Mouse (Mus musculus): ENCODE data around the gene Nkd1.

Nkd1 gene

GRCm38 (mm10) chr8:88610271-88610670 lies 89.1 kb downstream of the Nkd1 start:
- DNase-seq (ENCODE audit: low read depth, low spot score): no peak

- no peak for DNase-seq (ENCODE audit: low read depth, low spot score)
These were observed 93.8 kb downstream of the Nkd1 start for GRCm38 (mm10) chr8:88614981-88615380.

GRCm38 (mm10) chr8:88618612-88619011 lies 97.5 kb downstream of the Nkd1 start:
- no peak for DNase-seq (ENCODE audit: low read depth, low spot score)

- no peak for DNase-seq (ENCODE audit: low read depth, low spot score)
These were observed 98.4 kb downstream of the Nkd1 start for GRCm38 (mm10) chr8:88619513-88619912.

GRCm38 (mm10) chr8:88620931-88621330 lies 99.8 kb downstream of the Nkd1 start:
- no peak for DNase-seq (ENCODE audit: low read depth, low spot score)

GRCm38 (mm10) chr8:88621408-88621807 lies 100.3 kb downstream of the Nkd1 start:
- DNase-seq (ENCODE audit: low read depth, low spot score): no peak

GRCm38 (mm10) chr8:88623351-88623750 lies 102.2 kb downstream of the Nkd1 start:
- DNase-seq (ENCODE audit: low read depth, low spot score): no peak

GRCm38 (mm10) chr8:88624276-88624675 lies 103.1 kb downstream of the Nkd1 start:
- no peak for DNase-seq (ENCODE audit: low read depth, low spot score)

- no peak for DNase-seq (ENCODE audit: low read depth, low spot score)
These were observed 105.3 kb downstream of the Nkd1 start for GRCm38 (mm10) chr8:88626433-88626832.

- no peak for DNase-seq (ENCODE audit: low read depth, low spot score)
These were observed 105.7 kb downstream of the Nkd1 start for GRCm38 (mm10) chr8:88626940-88627264.

- peak; percentile 82 for DNase-seq (ENCODE audit: low read depth, low spot score)
These were observed 106.3 kb downstream of the Nkd1 start for GRCm38 (mm10) chr8:88627265-88627991.

GRCm38 (mm10) chr8:88628001-88628774 lies 107.0 kb downstream of the Nkd1 start:
- no peak for DNase-seq (ENCODE audit: low read depth, low spot score)

- no peak for DNase-seq (ENCODE audit: low read depth, low spot score)
These were observed 109.1 kb downstream of the Nkd1 start for GRCm38 (mm10) chr8:88630225-88630624.

- no peak for DNase-seq (ENCODE audit: low read depth, low spot score)
These were observed 109.9 kb downstream of the Nkd1 start for GRCm38 (mm10) chr8:88631081-88631480.

GRCm38 (mm10) chr8:88633343-88633765 lies 112.2 kb downstream of the Nkd1 start:
- DNase-seq (ENCODE audit: low read depth, low spot score): no peak

- no peak for DNase-seq (ENCODE audit: low read depth, low spot score)
These were observed 114.6 kb downstream of the Nkd1 start, which contains the start of gene Snx20 for GRCm38 (mm10) chr8:88635474-88636397. Gene Snx20 (minus strand): TSS chr8:88636128.

- no peak for DNase-seq (ENCODE audit: low read depth, low spot score)
These were observed 116.2 kb downstream of the Nkd1 start for GRCm38 (mm10) chr8:88637092-88638000.

GRCm38 (mm10) chr8:88638908-88639307 lies 117.8 kb downstream of the Nkd1 start:
- DNase-seq (ENCODE audit: low read depth, low spot score): no peak

- DNase-seq (ENCODE audit: low read depth, low spot score): no peak
These were observed 121.8 kb downstream of the Nkd1 start for GRCm38 (mm10) chr8:88642734-88643564.
